Mouse (Mus musculus) liver, adult 2 months (tissue): ENCODE results near the gene Iqcn.

Experiments used
- CTCF ChIP-seq: fragments of 200-500 bp; IDR thresholded peaks from 2 replicates; pipeline ENCODE4 v1.5.1; 2011; ENCODE audit warnings: low read depth, low read length, control low read depth
- POLR2A ChIP-seq: fragments of 200-500 bp; IDR thresholded peaks from 2 replicates; pipeline ENCODE4 v1.6.1; 2011; ENCODE audit warnings: low read length, control low read depth; ENCODE audit not compliant: insufficient read depth; ENCODE audit errors: extremely low read depth

DNA sequence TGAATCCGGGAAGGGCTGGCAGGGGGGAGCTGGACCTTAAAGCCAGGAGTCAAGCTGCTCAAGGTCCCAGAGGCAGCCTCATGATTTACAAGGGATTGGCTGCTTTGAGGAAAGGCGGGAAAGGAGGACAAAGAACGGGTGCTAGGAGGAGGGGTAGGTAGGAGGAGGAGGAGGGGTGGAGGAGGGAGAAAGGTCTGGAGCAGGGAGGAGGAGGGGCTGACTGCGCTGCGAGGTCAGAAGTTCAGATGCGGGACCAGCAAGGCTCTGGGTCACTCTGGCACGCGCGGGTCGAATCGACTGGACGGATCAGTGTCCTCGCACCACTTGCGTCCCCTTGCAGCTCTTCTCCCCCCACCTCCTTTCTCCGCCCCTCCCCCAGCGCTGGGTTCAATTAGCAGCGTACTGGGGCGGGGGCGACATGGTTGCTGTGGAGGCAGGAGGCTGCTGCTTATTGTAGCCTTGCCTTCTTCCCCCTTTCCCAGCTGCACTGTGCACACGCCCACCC is 11.5 kb upstream of the Iqcn start:
- no peak for TF ChIP-seq POLR2A
- no peak for TF ChIP-seq CTCF
